Mouse (Mus musculus) frontal cortex, postnatal 14 days (tissue): ENCODE results near the gene Acot6.

Source experiments
- DNase-seq, 2 experiments: peaks; one replicate each; pipeline ENCODE4 v3.0.0; 2022; ENCODE audit warnings: low spot score in 2 of 2

The Acot6 gene

DNA sequence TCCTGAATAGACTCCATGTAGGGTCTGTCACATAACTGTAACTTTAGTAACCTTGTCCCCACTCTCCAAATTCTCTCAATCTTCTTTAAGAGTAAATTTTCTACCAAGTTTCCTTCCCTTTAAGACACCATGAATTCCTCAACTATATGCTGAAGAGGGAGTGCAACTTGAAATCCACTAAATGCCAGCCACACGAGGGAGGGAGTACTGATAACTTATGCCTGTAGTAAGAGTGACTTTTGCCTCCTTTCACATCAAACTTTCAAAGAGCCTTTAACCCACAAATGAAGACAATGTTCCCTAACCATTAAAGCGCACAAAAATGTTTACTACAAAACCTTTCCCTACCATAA lies 1.0 kb downstream of the Acot6 start:
- DNase-seq = no peak

DNA sequence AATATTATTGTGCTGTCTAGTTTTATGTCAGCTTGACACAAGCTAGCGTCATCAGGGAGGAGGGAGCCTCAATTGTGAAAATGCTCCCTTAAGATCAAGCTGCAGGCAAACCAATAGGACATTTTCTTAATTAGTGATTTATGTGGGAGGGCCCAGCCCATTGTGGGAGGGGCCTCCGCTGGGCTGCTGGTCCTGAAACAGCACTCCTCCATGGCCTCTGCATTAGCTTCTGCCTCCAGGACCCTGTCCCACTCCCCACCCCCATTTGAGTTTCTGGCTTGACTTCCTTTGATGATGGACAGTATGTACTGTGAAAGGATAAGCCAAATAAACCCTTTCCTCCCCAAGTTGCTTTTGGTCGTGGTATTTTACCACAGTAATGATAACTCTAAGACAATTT lies 6.6 kb downstream of the Acot6 start:
- DNase-seq = no peak

DNA sequence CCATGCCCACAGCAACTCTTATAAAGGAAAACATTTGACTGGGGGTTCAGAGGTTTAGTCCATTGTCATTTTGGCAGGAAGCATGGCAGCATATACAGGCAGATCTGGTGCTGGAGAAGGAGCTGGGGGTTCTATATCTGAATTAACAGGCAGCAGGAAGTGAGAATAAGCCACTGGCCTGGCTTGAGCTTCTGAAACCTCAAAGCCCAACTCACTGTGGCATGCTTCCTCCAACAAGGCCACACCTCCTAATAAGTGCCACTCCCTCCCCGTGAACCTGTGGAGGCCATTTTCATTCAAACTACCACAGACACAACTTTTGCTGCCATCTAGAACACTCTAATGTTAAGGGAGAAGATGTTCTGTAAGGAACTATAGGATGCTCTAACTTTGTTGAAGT lies 7.2 kb downstream of the Acot6 start:
- no peak for DNase-seq

DNA sequence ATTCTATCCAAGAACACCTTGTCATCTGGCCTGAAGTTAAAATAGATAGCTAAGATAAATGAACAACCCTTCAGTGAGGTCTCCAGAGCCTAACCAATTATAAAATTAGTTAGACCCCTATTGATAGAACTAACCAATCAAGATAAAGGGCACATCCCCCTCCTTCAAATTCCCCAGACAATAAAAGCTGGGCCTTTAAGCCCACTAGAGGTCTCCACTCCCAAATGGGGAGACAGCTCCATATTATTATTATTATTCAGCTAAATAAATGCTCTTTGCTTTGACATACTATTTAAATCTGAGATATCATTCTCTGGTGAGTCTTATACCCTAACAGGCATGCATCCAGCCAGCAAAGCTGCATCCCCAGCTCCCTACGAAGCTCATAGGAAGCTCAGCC lies 9.5 kb downstream of the Acot6 start:
- DNase-seq = no peak

DNA sequence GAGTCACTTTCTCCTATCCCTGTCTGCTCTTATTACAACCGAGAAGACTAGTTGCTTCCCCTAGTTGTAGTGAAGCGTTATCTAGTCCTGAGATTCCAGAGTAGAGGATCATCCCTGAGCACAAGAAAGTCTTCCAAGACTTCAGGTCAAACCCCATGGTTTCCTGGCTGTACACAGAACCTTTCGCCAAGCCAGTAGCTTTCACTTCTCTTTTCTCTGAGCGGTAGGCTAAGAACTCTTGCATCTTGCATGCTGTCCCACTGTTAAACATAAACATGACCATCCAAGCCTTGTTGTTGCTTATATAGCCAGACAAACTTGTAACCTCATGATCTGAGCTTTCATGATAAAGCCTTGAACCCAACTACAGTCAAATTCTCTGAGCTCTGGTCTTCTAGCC lies 10.4 kb downstream of the Acot6 start:
- no peak for DNase-seq

DNA sequence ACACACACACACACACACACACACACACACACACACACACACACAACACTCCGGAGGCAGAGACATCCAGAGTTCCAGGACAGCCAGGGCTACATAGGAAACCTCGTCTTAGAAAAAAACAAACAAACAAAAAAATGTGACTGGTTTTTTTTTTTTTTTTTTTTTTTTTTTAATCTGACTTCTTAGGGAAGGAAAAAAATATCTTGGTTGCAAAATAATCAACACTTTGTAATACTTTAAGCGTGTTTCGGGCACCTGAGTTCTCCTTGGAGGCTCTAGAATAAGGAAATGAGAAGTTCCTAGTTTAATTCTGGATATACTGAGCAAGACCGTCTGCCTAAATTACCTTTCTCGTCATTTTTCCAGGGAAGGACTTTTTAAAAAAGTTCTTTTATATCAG lies 13.2 kb downstream of the Acot6 start:
- DNase-seq = no peak

DNA sequence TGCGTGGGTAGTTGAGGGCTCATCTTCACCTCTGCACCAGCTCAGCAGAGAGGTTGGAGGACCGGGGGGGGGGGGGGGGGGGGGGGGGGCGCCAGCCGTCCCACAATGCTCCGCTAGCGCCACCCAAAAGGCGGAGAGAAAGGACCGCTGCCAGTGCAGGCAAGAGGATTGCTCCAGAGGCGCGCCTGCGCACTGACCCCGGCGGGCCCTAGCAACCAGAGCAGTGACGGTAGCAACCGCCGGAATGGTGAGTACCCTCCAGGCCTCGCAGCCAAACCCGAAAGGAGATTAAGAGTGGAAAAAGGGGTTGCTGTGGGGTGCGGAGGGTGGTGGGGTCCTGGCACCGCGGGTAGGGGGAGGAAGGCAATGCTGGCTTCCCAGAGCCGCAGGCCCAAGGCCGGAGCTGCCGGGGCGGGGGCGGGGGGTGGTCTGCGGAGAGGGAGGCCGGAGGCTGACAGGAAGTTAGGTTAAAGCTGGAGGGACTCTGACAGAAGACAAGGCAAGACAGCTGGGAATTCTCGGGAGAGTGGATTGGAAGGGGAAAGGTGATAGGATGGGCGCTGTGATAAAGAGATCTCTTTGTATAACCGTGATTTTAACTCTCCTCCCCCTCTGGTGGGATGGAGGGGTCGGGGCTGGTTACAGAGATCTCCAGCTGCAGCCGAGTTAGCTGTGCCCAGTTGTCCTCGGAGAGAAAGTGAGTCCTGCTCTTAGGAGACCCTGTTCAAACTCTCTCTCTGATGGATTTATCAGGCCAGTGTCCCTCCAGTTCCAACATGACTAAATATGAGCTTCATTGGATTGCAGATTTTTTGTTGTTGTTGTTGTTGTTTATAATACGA lies 13.9 kb downstream of the Acot6 start, which contains the start of gene Dnal1:
Dnal1 (plus strand) TSS at position 214 of the 842 bp plus-strand sequence.
- peak; percentile 77 to 78 for DNase-seq

DNA sequence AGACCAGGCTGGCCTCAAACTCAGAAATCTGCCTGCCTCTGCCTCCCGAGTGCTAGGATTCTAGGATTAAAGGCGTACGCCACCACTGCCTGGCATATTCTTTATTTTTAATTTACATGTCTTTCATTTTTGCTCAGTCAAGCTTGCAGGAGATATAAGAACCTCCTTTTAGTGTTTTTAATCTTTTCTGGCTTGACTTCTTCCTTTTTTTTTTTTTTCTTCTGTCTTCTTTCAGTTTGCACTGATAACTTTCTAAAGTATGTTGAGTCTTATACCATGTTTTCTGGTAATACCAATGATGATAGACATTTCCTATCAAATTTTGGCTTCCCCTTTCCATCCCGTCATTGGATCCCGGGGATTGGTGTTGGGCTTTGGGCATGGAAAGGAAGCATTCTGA lies 19.1 kb downstream of the Acot6 start:
- DNase-seq = no peak

DNA sequence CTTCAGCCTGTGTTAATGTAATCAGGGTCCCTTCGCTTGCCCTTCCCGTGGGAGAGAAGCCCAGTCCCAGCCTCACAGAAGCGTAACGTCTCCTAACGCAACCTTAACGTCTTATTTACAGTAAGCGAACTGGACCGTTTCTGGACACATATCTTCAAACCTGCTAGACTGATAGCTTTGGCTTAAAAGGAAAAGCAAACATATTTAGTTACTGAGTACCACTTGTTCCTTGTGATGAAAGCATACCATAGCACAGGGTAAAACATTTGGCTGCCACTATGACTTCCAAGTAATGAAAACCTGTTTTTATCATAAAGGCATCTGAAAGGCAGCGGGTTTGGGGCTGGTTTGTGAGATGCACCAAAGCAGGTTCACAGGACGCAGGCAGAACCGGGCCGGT lies 25.4 kb downstream of the Acot6 start:
- no peak for DNase-seq

DNA sequence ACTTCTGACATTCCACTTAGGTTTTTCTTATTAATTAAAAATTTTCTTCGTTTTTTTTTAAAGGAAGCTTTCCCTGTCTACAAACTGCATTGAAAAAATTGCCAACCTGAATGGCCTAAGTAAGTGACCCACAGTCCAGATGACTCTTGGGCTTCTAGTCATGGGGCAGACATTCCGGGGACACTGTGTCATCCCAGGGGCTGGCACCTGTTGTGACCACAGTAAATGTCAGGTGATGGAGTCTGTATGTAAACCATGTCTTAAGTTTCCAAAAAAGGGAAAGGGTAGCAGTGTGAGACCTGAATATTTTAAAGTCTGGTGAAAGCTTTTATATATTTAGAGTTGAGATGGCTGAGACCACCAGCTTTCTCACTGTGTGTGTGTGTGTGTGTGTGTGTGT lies 26.4 kb downstream of the Acot6 start:
- no peak for DNase-seq

DNA sequence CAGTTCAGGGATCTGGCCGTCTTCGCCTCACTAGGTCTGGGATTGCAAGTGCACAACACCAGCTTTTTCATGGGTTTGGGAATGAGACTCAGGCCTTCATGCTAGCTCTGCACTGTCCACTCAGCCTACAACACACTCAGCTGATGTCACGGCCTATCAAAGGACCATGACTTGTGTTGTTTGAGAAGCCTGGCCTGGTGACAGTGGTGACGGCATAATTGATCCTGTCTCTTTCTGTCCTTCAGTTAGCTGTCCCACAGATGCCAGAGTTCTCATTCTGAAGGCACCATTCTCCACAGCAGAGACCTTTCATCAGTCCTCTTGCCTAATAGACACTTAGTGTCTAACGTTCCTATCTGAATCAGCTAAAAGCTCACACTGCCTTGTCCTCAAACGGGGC lies 28.1 kb downstream of the Acot6 start:
- DNase-seq = no peak

DNA sequence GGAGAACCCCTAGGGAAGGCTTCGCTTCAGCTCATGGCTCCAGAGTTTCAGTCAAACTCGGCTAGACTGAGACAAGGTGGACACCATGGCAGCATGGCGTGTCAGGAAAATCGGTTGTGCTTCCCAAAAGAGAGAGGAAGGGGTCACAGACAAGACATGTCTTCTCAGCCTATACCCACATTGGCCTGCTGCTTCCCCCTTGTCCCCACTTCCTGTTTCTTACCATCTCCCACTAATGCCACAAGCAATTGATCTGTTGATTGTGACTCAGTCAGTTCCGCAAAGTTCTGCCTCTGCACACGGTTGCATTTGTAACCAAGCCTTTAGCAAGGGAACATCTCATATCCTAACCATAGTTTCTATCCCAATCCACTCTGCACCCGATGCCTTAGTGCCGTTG lies 29.5 kb downstream of the Acot6 start:
- DNase-seq = no peak

DNA sequence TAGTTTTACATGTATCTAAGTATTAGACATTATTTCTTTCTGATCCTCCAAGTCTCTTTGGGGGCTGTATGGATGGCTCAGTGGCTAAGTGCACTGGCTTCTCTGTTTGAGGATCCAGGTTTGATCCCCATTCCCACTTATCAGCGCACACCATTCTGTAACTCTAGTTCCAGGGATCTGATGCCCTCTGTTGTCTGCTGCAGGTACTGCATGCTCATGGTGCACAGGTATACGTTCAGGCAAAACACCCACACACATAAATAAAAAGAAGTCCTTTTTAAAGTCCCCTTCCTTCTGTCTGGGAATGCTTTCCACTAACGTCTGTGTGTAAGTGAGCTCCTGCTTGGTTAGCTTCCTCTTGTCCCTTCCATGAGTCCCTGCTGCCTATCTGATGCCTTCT lies 31.8 kb downstream of the Acot6 start:
- no peak for DNase-seq

DNA sequence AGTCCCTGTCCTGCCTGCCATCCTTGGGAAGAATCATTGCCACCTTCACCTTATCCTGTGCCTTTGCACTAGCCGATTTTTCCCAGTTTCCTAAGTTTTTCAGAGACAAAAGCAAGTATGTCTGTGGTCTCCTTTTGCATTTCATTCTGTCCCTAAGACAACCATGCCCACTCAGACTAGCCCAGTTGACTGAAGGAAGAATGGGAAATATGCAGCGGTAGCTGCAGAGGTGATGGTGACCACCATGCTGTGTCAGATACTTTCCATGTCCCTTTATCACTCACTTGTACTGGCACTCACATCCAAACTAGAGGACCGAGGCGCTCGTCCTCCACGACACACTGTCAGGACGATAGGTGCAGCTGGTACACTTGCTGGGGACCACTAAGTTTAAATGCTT lies 36.7 kb downstream of the Acot6 start:
- no peak for DNase-seq

DNA sequence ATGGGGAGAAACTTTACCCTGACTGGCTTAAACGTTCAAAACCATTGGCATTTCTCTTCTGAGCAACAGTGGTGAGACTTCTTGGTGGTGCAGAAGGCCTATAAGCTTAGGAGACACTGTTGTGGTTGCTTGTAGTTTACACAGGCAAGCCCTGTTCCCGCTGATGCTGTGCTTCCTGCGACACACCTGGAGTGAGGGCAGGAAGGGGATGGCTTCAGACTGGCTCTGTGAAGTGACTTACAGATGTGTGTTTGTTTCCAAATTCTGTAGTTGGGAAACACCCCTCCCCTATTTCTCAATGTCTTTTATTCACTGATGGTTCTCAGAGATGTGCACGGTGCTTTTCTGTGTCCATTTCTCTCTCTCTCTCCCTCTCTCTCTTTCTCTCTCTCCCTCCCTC lies 39.7 kb downstream of the Acot6 start:
- DNase-seq = no peak

DNA sequence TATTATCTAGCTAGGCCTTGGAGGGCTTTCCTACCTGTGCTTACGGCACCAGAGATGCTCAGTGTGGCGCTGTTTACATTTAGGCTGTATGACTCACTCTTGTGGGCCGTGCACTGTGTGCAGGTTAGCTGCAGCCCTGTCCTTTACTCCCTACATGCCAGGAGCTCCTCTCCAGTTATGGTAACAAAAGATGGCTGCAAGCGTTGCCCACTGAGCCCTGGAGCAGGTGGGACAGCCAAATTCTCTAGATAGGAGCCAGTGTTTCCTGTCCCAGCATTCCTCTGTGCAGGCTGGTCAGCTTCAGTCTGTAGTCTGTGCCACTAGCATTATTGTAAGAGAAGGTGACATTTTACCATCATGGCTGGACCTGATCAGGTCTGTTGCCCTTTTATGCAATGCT lies 40.8 kb downstream of the Acot6 start:
- no peak for DNase-seq

DNA sequence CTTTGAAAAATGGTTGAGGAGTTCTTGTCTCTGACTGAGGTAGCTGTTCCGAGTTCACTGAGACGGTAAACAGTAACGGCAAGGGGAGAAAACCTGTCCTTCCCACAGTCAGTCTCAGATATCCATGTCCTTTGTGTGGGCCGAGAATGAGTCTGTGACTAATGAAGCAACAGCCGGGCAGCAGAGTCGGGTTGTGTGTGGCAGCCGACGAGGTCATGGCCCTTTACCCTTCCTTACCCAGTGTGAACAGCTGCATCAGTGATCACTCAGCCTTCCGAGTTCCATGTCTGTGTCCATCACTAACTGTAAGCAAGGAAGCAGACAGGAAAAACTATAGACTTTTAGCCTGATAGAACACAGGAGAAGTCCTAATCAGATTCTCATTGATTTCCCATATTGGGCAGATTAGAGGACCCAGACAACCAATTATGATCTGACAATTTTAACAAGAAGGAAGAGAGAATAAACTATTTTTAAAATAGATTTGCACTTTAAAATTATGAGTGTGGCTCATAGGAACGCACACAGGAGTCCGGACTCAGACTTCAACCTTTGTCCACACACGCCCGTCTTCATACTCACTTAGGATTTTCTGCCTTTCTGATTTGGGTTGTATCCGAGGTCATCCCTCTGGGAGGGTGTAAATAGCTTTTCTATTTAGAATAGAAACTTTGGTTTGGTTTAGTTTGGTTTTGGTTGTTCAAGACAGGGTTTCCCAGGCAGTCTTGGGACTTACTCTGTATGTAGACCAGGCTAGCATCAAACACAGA lies 42.0 kb downstream of the Acot6 start:
- no peak for DNase-seq

DNA sequence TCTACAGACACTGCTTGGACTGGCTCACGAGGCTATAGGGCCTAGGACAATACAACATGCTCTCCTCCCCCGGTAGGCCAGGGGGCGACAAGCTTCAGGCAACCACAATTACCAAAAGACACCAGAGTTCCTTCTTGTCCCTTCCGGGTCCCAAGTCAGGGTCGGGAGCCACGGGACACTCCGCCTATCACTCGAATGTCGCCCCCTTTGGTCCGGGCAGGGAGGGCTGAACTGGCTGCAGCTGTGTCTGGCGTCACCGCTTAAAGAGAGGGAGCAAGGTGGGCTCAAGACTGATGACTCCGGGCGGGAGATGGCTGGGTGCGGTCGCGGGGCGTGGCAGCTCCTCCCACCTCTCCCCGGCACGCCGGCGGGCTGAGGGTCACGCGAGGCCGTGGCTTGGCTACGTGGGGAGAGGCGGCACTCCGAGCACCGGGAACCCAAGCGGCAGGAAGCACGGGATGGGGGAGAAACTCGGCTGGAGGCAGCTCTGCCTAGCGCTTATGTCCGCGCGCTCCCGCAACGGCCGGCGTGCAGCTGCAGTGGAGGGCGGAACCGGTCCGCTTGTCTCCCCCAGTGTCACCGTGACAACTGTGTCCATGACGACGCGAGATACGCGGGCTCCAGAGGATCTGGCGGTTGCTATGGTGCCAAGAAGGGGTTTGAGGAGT lies 47.6 kb downstream of the Acot6 start, which contains the start of gene Pnma1:
Pnma1 (minus strand) TSS at position 536 of the 668 bp plus-strand sequence.
- DNase-seq = peak; percentile 75 to 77

DNA sequence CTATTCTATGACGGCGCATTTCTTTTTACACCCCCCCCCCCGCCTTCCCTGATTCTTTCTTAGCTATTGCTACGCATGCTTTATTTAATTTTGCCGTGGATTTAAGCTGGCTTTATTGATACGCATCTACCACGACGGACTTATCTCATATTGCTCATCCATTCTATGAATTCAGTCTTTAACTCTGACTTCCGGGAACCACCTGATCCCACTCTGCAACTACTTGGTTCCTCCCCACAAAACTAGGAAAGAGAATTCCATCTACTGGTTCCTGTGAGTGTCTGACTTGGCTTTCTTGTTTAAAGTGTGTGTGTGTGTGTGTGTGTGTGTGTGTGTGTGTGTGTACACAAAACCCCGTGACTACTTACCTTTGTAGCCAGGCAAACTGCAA lies 48.2 kb downstream of the Acot6 start:
- DNase-seq = no peak

DNA sequence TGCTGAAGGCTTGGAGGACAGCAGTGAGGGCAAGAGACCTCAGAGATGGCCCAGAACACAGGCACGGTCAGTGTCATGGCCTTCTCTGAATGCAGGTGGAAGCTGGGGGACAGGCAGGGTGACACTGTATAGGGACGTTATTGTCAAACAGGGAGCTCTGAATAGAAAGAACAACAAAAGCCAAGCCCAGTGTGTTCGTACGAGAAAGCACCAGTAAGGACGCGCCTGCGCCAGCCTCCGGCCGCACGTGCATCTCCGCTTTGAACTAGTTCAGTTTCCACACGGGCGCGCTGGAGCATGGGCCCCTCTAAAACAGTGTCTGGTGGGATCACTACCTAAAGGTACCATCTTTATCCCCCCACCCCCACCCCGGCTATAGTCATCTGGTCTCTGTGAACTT lies 49.5 kb downstream of the Acot6 start:
- DNase-seq = no peak

DNA sequence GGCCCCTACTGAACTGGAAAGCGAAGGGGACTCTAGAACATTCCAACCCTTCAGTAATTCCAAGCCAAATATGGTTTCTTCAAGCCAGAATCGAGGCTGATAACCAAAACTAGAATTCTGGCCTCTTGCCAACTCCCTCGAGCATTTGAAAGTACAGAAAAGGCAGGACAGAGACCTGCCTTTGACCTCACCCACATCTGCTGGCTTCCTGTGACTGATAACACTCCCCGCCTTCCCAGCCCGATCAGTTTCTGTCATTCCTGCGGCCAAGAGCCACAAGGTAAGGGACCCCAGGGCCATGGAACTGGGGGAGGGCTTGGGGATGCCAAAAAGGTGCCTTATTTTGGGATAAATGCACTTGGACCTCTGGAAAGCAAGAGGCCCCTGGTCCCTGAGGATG lies 50.5 kb downstream of the Acot6 start:
- no peak for DNase-seq

DNA sequence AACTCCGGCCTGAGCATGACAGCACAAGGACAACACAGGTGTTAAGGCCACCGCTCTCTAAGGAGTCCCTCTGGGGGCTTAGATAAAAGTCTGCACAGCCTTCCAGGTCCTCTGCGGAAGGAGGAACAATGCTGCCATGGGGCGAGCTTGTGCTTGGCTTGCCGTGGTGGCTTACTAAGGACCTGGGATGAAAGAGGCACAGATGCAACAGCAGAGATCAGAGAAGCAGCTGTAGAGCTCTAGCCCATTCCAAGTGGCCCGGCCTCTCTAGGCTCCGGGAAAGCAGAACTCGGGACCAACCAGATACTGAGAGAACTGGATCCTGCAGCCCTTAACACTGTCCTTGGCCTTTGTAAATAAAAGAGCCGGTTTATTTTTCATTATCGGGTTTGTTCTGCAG lies 51.5 kb downstream of the Acot6 start:
- DNase-seq = no peak
